Mouse (Mus musculus) lung, embryonic 14.5 days (tissue): ENCODE results near the gene Tanc2. TPM values are rescaled to one million over a fixed set of nuclear protein-coding genes. Genes with fewer than 3 reads are reported as not detected.

Source experiments
- ATAC-seq: fragments of 200-750 bp; cut with Nextera tagmentation; 2 replicates; pipeline ENCODE4 v1.8.0; 2017; ENCODE audit warnings: mild to moderate bottlenecking, moderate TSS enrichment, moderate library complexity; ENCODE audit not compliant: insufficient read depth
- DNase-seq: peaks from one replicate; pipeline ENCODE4 v3.0.0-alpha.2; 2015
- H3K27ac ChIP-seq: fragments of 300-500 bp; sonication (generic); 2 replicates; pipeline ENCODE4 v1.5.1; 2014; ENCODE audit warnings: low read depth, mild to moderate bottlenecking, moderate library complexity
- H3K27me3 ChIP-seq: fragments of 300-500 bp; sonication (generic); 2 replicates; pipeline ENCODE4 v1.6.1; 2014; ENCODE audit warnings: low read length, control low read depth; ENCODE audit not compliant: insufficient read depth
- H3K36me3 ChIP-seq: fragments of 300-500 bp; sonication (generic); 2 replicates; pipeline ENCODE4 v1.6.1; 2014; ENCODE audit warnings: control low read depth; ENCODE audit not compliant: insufficient read depth
- H3K4me1 ChIP-seq: fragments of 300-500 bp; sonication (generic); 2 replicates; pipeline ENCODE4 v1.6.1; 2014; ENCODE audit warnings: antibody characterized with exemption, control low read depth; ENCODE audit not compliant: insufficient read depth
- H3K4me2 ChIP-seq: fragments of 300-500 bp; sonication (generic); 2 replicates; pipeline ENCODE4 v1.6.1; 2014; ENCODE audit warnings: mild to moderate bottlenecking
- H3K4me3 ChIP-seq: fragments of 300-500 bp; sonication (generic); 2 replicates; pipeline ENCODE4 v1.5.1; 2014; ENCODE audit warnings: low read depth, low read length
- H3K9ac ChIP-seq: fragments of 300-500 bp; sonication (generic); 2 replicates; pipeline ENCODE4 v1.6.1; 2014
- H3K9me3 ChIP-seq: fragments of 300-500 bp; sonication (generic); 2 replicates; pipeline ENCODE4 v1.6.1; 2016; ENCODE audit warnings: low read depth, low read length, control low read depth
- CTCF ChIP-seq: IDR thresholded peaks from 2 replicates; pipeline ENCODE4 v1.5.1; 2016; ENCODE audit warnings: antibody characterized with exemption, low read depth
- WGBS: fragments of 180-500 bp; shearing (Covaris S2); extraction: QIAGEN DNeasy Blood & Tissue Kit; methylation state at CpG from one replicate; pipeline ENCODE4 v1.1.7; 2014; 5-methylcytosine and 5-hydroxymethylcytosine counted together
- polyA plus RNA-seq: library from polyadenylated mRNA; unstranded; fragments of >200 nt; fragmentation: Nextera tagmentation; extraction: Ambion mirVana; gene quantifications from 2 replicates; pipeline ENCODE4 v1.2.1, GENCODE M21; 2014

The Tanc2 gene
- polyA plus RNA-seq, 1 experiment from 2014 or later, result 17.1 TPM

- H3K27ac ChIP-seq, result no peak overlapping the region
- TF ChIP-seq CTCF, result no peak
- H3K4me2 ChIP-seq, result no peak overlapping the region
- H3K27me3 ChIP-seq, result no peaks in the 10 kb centered on the region
- H3K4me1 ChIP-seq, result no peaks in the 10 kb centered on the region
- DNase-seq (peak; percentile 35), ATAC-seq (no peak)
- H3K9ac ChIP-seq, result no peak overlapping the region
- 53% methylated on average over 6 of the region's 6 CpGs for WGBS
- no peaks in the 10 kb centered on the region for H3K9me3 ChIP-seq
- no peaks in the 10 kb centered on the region for H3K36me3 ChIP-seq
- no peak overlapping the region for H3K4me3 ChIP-seq
Observed at GRCm38 (mm10) chr11:105731541-105731940, 141.8 kb downstream of the Tanc2 start.

GRCm38 (mm10) chr11:105731989-105732531 lies 142.3 kb downstream of the Tanc2 start:
- DNase-seq, result peak; percentile 18
- no peaks in the 10 kb centered on the region for H3K36me3 ChIP-seq
- ATAC-seq, result no peak
- no peaks in the 10 kb centered on the region for H3K9me3 ChIP-seq
- no peaks in the 10 kb centered on the region for H3K27me3 ChIP-seq
- no peak for TF ChIP-seq CTCF
- no peak overlapping the region for H3K4me2 ChIP-seq
- no peak overlapping the region for H3K4me3 ChIP-seq
- no peak overlapping the region for H3K9ac ChIP-seq
- H3K4me1 ChIP-seq, result no peaks in the 10 kb centered on the region
- H3K27ac ChIP-seq, result no peak overlapping the region
- WGBS, result 37% methylated on average over 4 of the region's 4 CpGs

- TF ChIP-seq CTCF, result no peak
- Histone ChIP-seq H3K27ac (no peak overlapping the region), H3K27me3 (no peaks in the 10 kb centered on the region), H3K9me3 (no peaks in the 10 kb centered on the region), H3K4me2 (no peak overlapping the region), H3K36me3 (no peaks in the 10 kb centered on the region), H3K4me3 (no peak overlapping the region), H3K4me1 (no peaks in the 10 kb centered on the region), H3K9ac (no peak overlapping the region)
- no peak for DNase-seq
- ATAC-seq, result no peak
- WGBS, result 91% methylated on average over 1 of the region's 1 CpGs
Observed at GRCm38 (mm10) chr11:105743171-105743570, 153.4 kb downstream of the Tanc2 start.

- H3K27me3 ChIP-seq, result no peaks in the 10 kb centered on the region
- no peak overlapping the region for H3K4me3 ChIP-seq
- H3K27ac ChIP-seq, result no peak overlapping the region
- no peaks in the 10 kb centered on the region for H3K36me3 ChIP-seq
- TF ChIP-seq CTCF, result no peak
- 69% methylated on average over 2 of the region's 2 CpGs for WGBS
- DNase-seq (peak; percentile 81), ATAC-seq (no peak; the same call in 1 of the 2 replicates)
- H3K9ac ChIP-seq, result no peak overlapping the region
- H3K4me2 ChIP-seq, result no peak overlapping the region
- no peaks in the 10 kb centered on the region for H3K4me1 ChIP-seq
- H3K9me3 ChIP-seq, result no peaks in the 10 kb centered on the region
Observed at GRCm38 (mm10) chr11:105749297-105750071, 159.7 kb downstream of the Tanc2 start.

- ATAC-seq, result no peak
- Histone ChIP-seq H3K36me3 (no peaks in the 10 kb centered on the region), H3K27me3 (no peaks in the 10 kb centered on the region), H3K4me2 (no peak overlapping the region), H3K4me1 (peaks cover 5% of the 10 kb centered on the region; the same call in 1 of the 2 replicates), H3K4me3 (no peak overlapping the region), H3K27ac (peak overlapping the region; percentile 50; the same call in 1 of the 2 replicates), H3K9ac (no peak overlapping the region), H3K9me3 (no peaks in the 10 kb centered on the region)
- DNase-seq, result peak; percentile 23
- no peak for TF ChIP-seq CTCF
- WGBS, result 41% methylated on average over 7 of the region's 7 CpGs
Observed at GRCm38 (mm10) chr11:105758561-105759203, 168.9 kb downstream of the Tanc2 start.

- Histone ChIP-seq H3K9me3 (no peaks in the 10 kb centered on the region), H3K4me3 (no peak overlapping the region), H3K4me2 (no peak overlapping the region), H3K9ac (no peak overlapping the region), H3K36me3 (no peaks in the 10 kb centered on the region), H3K4me1 (peaks cover 5% of the 10 kb centered on the region; the same call in 1 of the 2 replicates), H3K27me3 (no peaks in the 10 kb centered on the region), H3K27ac (no peak overlapping the region)
- 64% methylated on average over 2 of the region's 2 CpGs for WGBS
- no peak for DNase-seq
- no peak for TF ChIP-seq CTCF
- ATAC-seq, result no peak
Observed at GRCm38 (mm10) chr11:105759413-105759812, 169.6 kb downstream of the Tanc2 start.

GRCm38 (mm10) chr11:105760346-105760745 lies 170.6 kb downstream of the Tanc2 start:
- Histone ChIP-seq H3K4me1 (peaks cover 5% of the 10 kb centered on the region; the same call in 1 of the 2 replicates), H3K9me3 (no peaks in the 10 kb centered on the region), H3K4me3 (no peak overlapping the region), H3K27ac (peak overlapping the region; percentile 46; the same call in 1 of the 2 replicates), H3K36me3 (no peaks in the 10 kb centered on the region), H3K27me3 (no peaks in the 10 kb centered on the region), H3K9ac (no peak overlapping the region), H3K4me2 (no peak overlapping the region)
- no peak for ATAC-seq
- WGBS, result 31% methylated on average over 4 of the region's 4 CpGs
- no peak for TF ChIP-seq CTCF
- peak; percentile 51 for DNase-seq
